Mouse (Mus musculus) urinary bladder, adult 2 months (tissue): ENCODE measurements around the gene Hmbs. TPM values are rescaled to one million over a fixed set of nuclear protein-coding genes. Genes with fewer than 3 reads are reported as not detected.

ENCODE experiments used
- DNase-seq: peaks from one replicate; pipeline ENCODE4 v3.0.0; 2022; ENCODE audit warnings: low spot score
- polyA plus RNA-seq: library from polyadenylated mRNA; depleted of rRNA; stranded (reverse); fragments of >200 nt; gene quantifications from 2 replicates; pipeline ENCODE4 v1.2.3, GENCODE M21; 2012; rRNA removed

Hmbs gene
- polyA plus RNA-seq, 1 experiment: 40.7 TPM

DNA sequence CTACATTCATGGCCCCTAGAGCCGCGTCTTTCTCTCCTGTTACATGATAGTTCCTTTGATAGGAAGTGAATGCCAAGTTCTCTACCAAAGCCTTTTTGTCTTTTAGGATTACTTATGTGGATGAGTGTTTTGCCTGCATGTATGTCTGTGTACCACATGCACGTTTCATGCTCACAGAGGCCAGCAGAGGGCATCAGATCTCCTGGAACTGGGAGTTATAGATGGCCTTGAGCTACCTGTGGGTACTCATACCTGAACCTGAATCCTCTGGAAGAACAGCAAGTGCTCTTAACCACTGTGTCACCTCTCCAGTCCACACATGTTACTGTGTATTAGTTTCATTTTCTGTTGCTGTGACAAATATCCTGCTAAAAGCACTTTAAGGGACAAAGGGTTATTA lies 51.5 kb downstream of the Hmbs start:
- DNase-seq: no peak

DNA sequence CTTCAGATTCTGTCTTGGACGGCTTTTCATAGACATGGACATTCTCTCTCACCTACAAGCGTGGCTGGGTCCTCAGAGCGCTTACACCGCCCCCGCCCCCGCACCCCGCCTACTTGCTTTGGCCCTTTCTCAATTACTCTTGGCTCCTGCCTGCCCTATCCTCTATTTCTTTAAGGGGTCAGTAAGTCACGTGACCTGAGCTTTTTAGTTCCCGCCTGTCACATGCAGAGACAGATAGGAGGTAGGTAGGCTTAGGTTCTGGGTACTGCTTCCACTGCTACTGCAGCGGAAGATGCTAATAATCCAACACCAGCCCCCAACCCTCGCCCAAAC lies 55.1 kb downstream of the Hmbs start:
- DNase-seq: no peak

DNA sequence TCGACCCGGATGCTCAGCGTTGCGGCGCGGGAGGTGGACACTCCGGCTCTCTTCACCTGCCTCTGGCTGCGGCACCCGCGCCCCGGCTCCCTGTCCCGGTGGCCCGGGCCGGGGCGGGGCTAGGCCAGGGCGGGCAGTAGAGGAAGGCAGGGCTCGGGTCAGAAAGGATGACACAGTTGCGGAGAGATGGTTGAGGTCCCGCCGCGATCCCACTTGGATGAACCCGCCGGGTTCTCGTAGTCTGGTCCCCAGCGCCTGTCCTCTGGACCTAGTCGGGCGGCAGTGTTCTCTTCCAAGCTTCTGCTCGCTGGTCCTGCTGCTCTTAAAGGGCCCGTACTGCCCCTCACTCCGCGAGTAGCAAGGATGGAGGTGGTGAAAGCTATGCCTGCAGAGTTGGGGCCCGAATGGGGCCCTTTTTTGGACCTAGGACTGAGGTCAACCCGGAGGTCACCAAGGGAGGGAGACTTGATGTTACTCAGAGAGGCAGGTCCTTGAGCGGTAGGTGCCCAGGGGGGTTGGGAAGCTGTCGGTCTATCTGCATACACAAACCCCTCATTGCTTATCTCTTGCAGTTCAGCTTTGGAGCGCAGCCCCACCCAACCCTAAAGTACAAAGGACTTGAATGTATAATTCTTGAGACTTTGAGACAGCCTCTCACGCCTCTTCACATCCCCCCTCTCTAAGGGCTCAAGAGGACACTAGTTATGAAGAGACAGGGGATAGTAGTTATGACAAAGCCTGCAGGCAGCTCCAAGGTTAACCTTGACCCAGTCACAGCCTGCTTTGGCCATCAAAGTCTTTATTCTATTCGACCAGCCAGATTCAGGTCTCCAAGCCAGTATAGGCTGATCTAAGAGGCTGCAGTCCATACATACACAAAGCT lies 55.7 kb downstream of the Hmbs start, which contains the start of gene Abcg4:
Gene Abcg4 (minus strand): TSS at position 540 of the 883 bp plus-strand sequence.
- no peak for DNase-seq

DNA sequence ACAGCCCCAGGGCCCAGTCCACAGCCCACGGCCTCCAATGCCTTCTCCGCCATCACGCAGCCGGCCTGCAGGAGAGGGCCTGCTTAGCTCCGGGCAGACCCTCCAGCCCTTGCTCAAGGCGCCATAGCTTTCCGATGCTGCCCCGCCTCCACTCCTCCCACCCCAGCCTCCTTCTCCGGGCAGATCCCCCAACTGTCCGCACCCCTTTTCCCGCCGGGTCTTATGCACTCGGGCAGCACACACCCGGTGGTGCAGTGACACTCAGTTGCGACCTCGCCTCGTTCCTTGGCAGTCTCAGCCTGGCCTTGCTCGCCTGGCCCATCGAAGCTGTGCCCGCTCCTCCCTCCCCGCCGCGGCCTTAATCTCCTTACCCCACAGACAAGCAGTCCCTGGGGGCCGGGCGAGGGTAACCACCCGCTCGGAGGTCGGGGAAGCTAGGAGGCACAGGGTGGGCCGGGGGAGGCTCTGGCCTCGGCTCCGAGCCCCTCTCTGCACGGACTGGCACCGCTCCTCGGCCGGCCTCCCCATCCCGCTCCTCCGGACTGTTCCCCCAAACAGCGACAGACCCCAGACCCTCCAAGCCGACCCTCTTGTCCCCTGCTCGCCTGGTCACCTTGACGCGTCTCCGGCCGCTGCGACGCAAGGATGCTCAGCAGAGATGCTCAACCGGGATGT lies 56.5 kb downstream of the Hmbs start:
- no peak for DNase-seq

DNA sequence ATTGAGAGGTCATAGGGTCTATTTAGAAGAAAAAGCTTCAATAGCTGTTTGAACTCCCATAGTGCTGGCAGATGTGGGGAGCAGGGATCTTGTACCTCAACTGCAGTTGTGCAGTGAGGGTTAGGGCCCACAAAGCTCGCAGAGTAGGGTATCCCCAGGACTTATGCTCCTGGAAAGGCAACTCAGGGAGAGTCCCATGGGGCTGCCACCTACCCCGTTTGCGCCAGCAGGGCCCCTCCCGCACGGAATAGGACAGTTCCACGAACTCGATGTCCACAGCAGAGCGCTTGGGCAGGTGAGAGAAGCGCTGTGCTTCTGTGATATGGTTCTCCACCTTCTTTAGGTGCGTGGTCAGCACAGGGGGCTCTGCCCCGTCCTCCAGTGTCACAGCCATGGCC lies 57.0 kb downstream of the Hmbs start:
- no peak for DNase-seq

Other genes starting within 250 kb of the Hmbs start
- 0.13 and 0.21 TPM in 2 replicates for gene Mfrp, start 242.5 kb downstream of the Hmbs start, polyA plus RNA-seq
- gene C1qtnf5, start 237.0 kb downstream of the Hmbs start, polyA plus RNA-seq: 27.2 and 31.4 TPM in 2 replicates
- 0.27 and 0.36 TPM in 2 replicates for gene Gm49380, start 230.7 kb downstream of the Hmbs start, polyA plus RNA-seq
- 14.5 and 20.5 TPM in 2 replicates for gene Rnf26, start 230.7 kb downstream of the Hmbs start, polyA plus RNA-seq
- gene Mcam, start 209.8 kb downstream of the Hmbs start, polyA plus RNA-seq: 182 and 219 TPM in 2 replicates
- gene Cbl, start 110.2 kb downstream of the Hmbs start, polyA plus RNA-seq: 14.9 and 16.0 TPM in 2 replicates
- not detected in 2 replicates for gene Ccdc153, start 103.6 kb downstream of the Hmbs start, polyA plus RNA-seq
- 0.21 and 0.24 TPM in 2 replicates for gene Pdzd3, start 92.8 kb downstream of the Hmbs start, polyA plus RNA-seq
- 9.6 and 13.0 TPM in 2 replicates for gene Nlrx1, start 75.6 kb downstream of the Hmbs start, polyA plus RNA-seq
- 7.6 and 8.9 TPM in 2 replicates for gene Abcg4, start 55.6 kb downstream of the Hmbs start, polyA plus RNA-seq
- 20.2 and 22.7 TPM in 2 replicates for gene Hinfp, start 38.6 kb downstream of the Hmbs start, polyA plus RNA-seq
- 30.5 and 31.4 TPM in 2 replicates for gene C2cd2l, start 23.9 kb downstream of the Hmbs start, polyA plus RNA-seq
- gene Dpagt1, start 18.2 kb downstream of the Hmbs start, polyA plus RNA-seq: 24.7 and 25.8 TPM in 2 replicates
- gene H2afx, start 9.5 kb downstream of the Hmbs start, polyA plus RNA-seq: 19.8 and 22.1 TPM in 2 replicates
- 22.0 and 26.8 TPM in 2 replicates for gene Vps11, start 17.4 kb upstream of the Hmbs start, polyA plus RNA-seq
- gene Hyou1, start 35.3 kb upstream of the Hmbs start, polyA plus RNA-seq: 34.4 and 35.3 TPM in 2 replicates
- 20.0 and 22.2 TPM in 2 replicates for gene Slc37a4, start 52.6 kb upstream of the Hmbs start, polyA plus RNA-seq
- gene Rps25, start 62.9 kb upstream of the Hmbs start, polyA plus RNA-seq: 1,336 and 1,393 TPM in 2 replicates
- 55.6 and 68.6 TPM in 2 replicates for gene Trappc4, start 63.4 kb upstream of the Hmbs start, polyA plus RNA-seq
- 33.7 and 47.1 TPM in 2 replicates for gene Ccdc84, start 74.3 kb upstream of the Hmbs start, polyA plus RNA-seq
- gene Foxr1, start 96.9 kb upstream of the Hmbs start, polyA plus RNA-seq: 0.28 and 0.63 TPM in 2 replicates
- 788 and 1,023 TPM in 2 replicates for gene Upk2, start 110.7 kb upstream of the Hmbs start, polyA plus RNA-seq
- gene Bcl9l, start 138.6 kb upstream of the Hmbs start, polyA plus RNA-seq: 11.1 and 29.7 TPM in 2 replicates
- 0.11 and 0.16 TPM in 2 replicates for gene Cxcr5, start 217.6 kb upstream of the Hmbs start, polyA plus RNA-seq